Mouse (Mus musculus) bone marrow, adult 2 months (tissue): ENCODE measurements around the gene Zfp865. TPM values are rescaled to one million over a fixed set of nuclear protein-coding genes. Genes with fewer than 3 reads are reported as not detected.
"Not testable (repeated sequence)": the region's sequence is repeated elsewhere in the genome, so short reads cannot be mapped to it uniquely, and the experiment has no call there.

Experiments used
- H3K27ac ChIP-seq: fragments of 200-500 bp; 2 replicates; pipeline ENCODE4 v1.5.1; 2012; ENCODE audit warnings: low read depth, mild to moderate bottlenecking, control low read depth, inconsistent platforms, low read length; ENCODE audit not compliant: control insufficient read depth, poor library complexity, insufficient read depth
- H3K4me1 ChIP-seq: fragments of 200-500 bp; 2 replicates; pipeline ENCODE4 v1.6.1; 2011; ENCODE audit warnings: low read length; ENCODE audit not compliant: control insufficient read depth, insufficient read depth
- H3K4me3 ChIP-seq: fragments of 200-500 bp; replicated peaks from 2 replicates; pipeline ENCODE3; 2011; ENCODE audit warnings: mild to moderate bottlenecking, low read depth, low read length, control low read depth; ENCODE audit not compliant: control insufficient read depth
- CTCF ChIP-seq: fragments of 200-500 bp; IDR thresholded peaks from 2 replicates; pipeline ENCODE4 v1.5.1; 2011; ENCODE audit warnings: low read length, control low read depth; ENCODE audit not compliant: control insufficient read depth, insufficient read depth
- POLR2A ChIP-seq: fragments of 200-500 bp; IDR thresholded peaks from 2 replicates; pipeline ENCODE4 v1.6.1; 2011; ENCODE audit warnings: low read depth, mild to moderate bottlenecking, control low read depth, low read length, borderline replicate concordance; ENCODE audit not compliant: control insufficient read depth
- WGBS: fragments of 180-500 bp; shearing (Covaris S2); methylation state at CpG from one replicate; pipeline ENCODE4 v1.1.7; 2018; 5-methylcytosine and 5-hydroxymethylcytosine counted together
- polyA plus RNA-seq: library from polyadenylated mRNA; stranded (reverse); fragments of >200 nt; gene quantifications from 2 replicates; pipeline ENCODE4 v1.2.4, GENCODE M21; 2011; ENCODE audit warnings: low replicate concordance; ENCODE audit not compliant: missing spikeins, insufficient read depth, insufficient read length

Gene Zfp865
- polyA plus RNA-seq, 1 experiment = 30.4 TPM

GRCm38 (mm10) chr7:5014251-5015117 lies 5.7 kb upstream of the Zfp865 start, which contains the start of the genes Zfp524 and Fiz1:
Gene Zfp524, plus strand, starts transcription at chr7:5014415.
Gene Fiz1, minus strand, starts transcription at chr7:5014697.
- peak within 1 kb of the TSS; percentile 100 for H3K27ac ChIP-seq
- TF ChIP-seq CTCF = no peak
- TF ChIP-seq POLR2A = no peak
- under 1% methylated on average over 42 of the region's 42 CpGs for WGBS
- H3K4me1 ChIP-seq = no peaks in the 10 kb centered on the region; the same call in 1 of the 2 replicates
- peak within 1 kb of the TSS; percentile 98 for H3K4me3 ChIP-seq

DNA sequence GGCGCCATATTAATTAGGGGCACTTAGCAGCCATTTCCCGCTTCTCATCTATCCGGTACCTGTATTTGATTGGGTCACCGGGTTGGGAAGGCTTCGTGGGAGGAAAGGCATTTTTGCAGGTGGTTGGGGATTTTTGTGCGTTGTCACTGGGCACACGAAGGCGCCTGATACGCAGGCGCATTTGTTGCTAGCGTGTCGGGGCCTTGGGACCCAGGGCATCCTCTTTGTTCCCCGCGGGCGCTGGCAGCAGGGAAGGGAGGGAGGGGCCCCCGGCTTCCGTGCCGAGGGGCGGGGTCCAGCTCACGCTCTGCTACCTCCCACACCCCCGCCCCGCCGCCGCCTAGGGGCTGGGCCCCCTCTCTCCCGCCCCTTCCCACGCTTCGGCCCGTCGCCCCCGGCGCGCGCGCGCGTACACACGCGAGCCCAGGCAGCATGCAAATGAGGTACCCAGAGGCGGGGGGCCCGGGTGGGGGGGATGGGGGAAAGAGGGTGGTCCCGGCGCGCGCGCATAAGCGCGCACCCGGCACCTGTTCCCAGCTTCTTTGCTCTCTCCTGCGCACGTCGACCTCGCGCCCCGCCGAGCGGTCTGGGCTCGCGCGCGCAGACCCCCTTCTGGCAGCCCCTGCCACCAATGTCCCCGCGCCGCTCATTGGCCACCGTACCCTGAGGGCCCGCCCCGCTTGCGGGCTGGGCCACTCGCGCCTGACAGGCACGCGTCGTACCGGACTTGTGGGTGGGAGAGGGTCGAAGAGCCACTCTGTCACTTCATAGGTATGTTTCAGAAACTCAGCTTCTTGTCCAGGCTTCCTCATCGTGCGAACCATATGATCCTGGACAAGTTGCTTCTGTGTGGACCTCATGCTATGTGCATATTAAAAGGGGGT lies 4.8 kb upstream of the Zfp865 start, which contains the start of gene Gm44973:
Gene Gm44973 (plus strand): TSS at position 379 of the 884 bp plus-strand sequence.
- H3K27ac ChIP-seq = peak within 1 kb of the TSS; percentile 100
- H3K4me3 ChIP-seq = peak within 1 kb of the TSS; percentile 98
- no peaks in the 10 kb centered on the region; the same call in 1 of the 2 replicates for H3K4me1 ChIP-seq
- under 1% methylated on average over 74 of the region's 76 CpGs for WGBS
- no peak for TF ChIP-seq CTCF
- TF ChIP-seq POLR2A = peak; percentile 37; the same call in 1 of the 2 replicates

DNA sequence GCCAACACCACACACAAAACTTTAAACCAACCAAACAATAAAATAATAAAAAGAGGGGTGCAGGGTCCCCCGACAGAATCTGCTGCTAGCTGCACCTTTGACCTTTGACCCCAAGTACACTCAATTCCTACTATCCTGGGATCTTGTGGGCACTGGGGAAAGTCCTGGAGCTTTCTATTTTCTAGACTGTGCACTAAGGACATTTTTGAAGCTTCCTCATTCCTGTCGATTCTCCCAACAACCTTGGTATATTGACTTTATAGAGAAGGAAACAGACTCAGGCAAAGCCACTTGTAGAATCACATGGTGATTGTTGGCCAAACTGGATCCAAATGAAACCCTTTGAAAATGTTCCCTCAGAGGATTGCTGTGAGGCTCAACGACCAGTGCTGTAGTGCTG lies 4.1 kb upstream of the Zfp865 start:
- TF ChIP-seq POLR2A = no peak
- TF ChIP-seq CTCF = no peak
- WGBS = 36% methylated on average over 3 of the region's 3 CpGs
- H3K27ac ChIP-seq = peak overlapping the region; percentile 100
- H3K4me3 ChIP-seq = peak overlapping the region; percentile 98
- H3K4me1 ChIP-seq = no peaks in the 10 kb centered on the region; the same call in 1 of the 2 replicates

GRCm38 (mm10) chr7:5016920-5017319 lies 3.3 kb upstream of the Zfp865 start:
- Histone ChIP-seq H3K4me1 (no peaks in the 10 kb centered on the region; the same call in 1 of the 2 replicates), H3K4me3 (no peak overlapping the region), H3K27ac (no peak overlapping the region)
- TF ChIP-seq CTCF = no peak
- no peak for TF ChIP-seq POLR2A
- WGBS = 92% methylated on average over 2 of the region's 2 CpGs

- Histone ChIP-seq H3K4me3 (no peak overlapping the region), H3K4me1 (no peaks in the 10 kb centered on the region; the same call in 1 of the 2 replicates), H3K27ac (no peak overlapping the region)
- 81% methylated on average over 16 of the region's 16 CpGs for WGBS
- no peak for TF ChIP-seq POLR2A
- TF ChIP-seq CTCF = no peak
These were observed 2.8 kb upstream of the Zfp865 start for GRCm38 (mm10) chr7:5017352-5017751.

GRCm38 (mm10) chr7:5017931-5018330 lies 2.2 kb upstream of the Zfp865 start:
- 93% methylated on average over 21 of the region's 21 CpGs for WGBS
- TF ChIP-seq CTCF (no peak), POLR2A (0 out of 2 replicates have a peak, but pooled peaks have one; percentile 29)
- Histone ChIP-seq H3K4me1 (no peaks in the 10 kb centered on the region; the same call in 1 of the 2 replicates), H3K27ac (no peak overlapping the region), H3K4me3 (no peak overlapping the region)

GRCm38 (mm10) chr7:5019576-5019975 lies 600 bp upstream of the Zfp865 start:
- H3K27ac ChIP-seq, H3K4me1 ChIP-seq, H3K4me3 ChIP-seq: not testable (repeated sequence)
- WGBS = 23% methylated on average over 8 of the region's 8 CpGs

DNA sequence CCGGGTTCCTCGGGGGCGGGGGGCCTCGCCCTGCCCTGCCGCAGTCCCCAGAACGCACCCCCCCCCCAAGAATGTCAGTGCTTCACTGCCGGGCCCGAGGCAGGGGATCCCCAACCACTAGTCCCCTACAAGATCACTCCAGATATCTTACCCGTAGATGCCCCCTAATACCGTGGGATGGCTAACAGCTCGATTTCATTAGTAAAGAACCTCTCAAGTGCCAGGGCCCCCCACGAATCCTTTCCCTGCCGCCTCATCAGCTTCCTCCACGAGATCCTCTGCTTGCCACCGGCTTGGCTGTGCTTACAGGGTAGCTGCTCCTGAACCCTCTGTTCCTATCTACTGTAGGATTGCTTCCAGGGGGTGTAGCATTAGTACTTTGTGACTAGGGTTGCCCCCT lies 509 bp downstream of the Zfp865 start:
- TF ChIP-seq POLR2A = no peak
- TF ChIP-seq CTCF = no peak
- WGBS = 1% methylated on average over 15 of the region's 15 CpGs
- peak overlapping the region; percentile 73 for H3K4me3 ChIP-seq
- no peaks in the 10 kb centered on the region; the same call in 1 of the 2 replicates for H3K4me1 ChIP-seq
- H3K27ac ChIP-seq = peak overlapping the region; percentile 88

GRCm38 (mm10) chr7:5021197-5021596 lies 1.0 kb downstream of the Zfp865 start:
- no peak for TF ChIP-seq POLR2A
- H3K4me1 ChIP-seq = no peaks in the 10 kb centered on the region
- H3K4me3 ChIP-seq = no peak overlapping the region
- 46% methylated on average over 5 of the region's 5 CpGs for WGBS
- no peak overlapping the region for H3K27ac ChIP-seq
